Mouse (Mus musculus) C2C12 (cell line): ENCODE data around the gene Map3k11.

Experiments used
- CTCF ChIP-seq: IDR thresholded peaks from one replicate; pipeline ENCODE4 v1.5.1; 2011; ENCODE audit not compliant: control insufficient read depth, insufficient read depth, insufficient read length
- MAX ChIP-seq: IDR thresholded peaks from one replicate; pipeline ENCODE4 v1.6.1; 2011; ENCODE audit warnings: mild to moderate bottlenecking, control low read depth
- MYOD1 ChIP-seq: IDR thresholded peaks from one replicate; pipeline ENCODE4 v1.6.1; 2011; ENCODE audit warnings: low read depth; ENCODE audit not compliant: control insufficient read depth, insufficient read length
- USF1 ChIP-seq: IDR thresholded peaks from one replicate; pipeline ENCODE4 v1.6.1; 2011; ENCODE audit warnings: low read depth, mild to moderate bottlenecking, control low read depth, moderate library complexity

GRCm38 (mm10) chr19:5649298-5649741 lies 39.2 kb upstream of the Map3k11 start:
- TF ChIP-seq CTCF = no peak
- no peak for TF ChIP-seq MYOD1
- TF ChIP-seq USF1 = no peak
- TF ChIP-seq MAX = no peak
